Mouse (Mus musculus) embryonic facial prominence, embryonic 11.5 days (tissue): ENCODE results near the gene Tubgcp3. TPM values are rescaled to one million over a fixed set of nuclear protein-coding genes. Genes with fewer than 3 reads are reported as not detected.
A peak's percentile ranks its signal among the peaks of the same experiment; 100 is the strongest.

Source experiments
- ATAC-seq: fragments of 200-750 bp; cut with Nextera tagmentation; replicated peaks from 2 replicates; pipeline ENCODE4 v1.8.0; 2017; ENCODE audit warnings: low read depth; ENCODE audit not compliant: insufficient number of reproducible peaks, low FRiP score, low TSS enrichment
- DNase-seq: peaks from one replicate; pipeline ENCODE4 v3.0.0-alpha.2; 2015; ENCODE audit warnings: low spot score
- H3K27ac ChIP-seq: fragments of 300-500 bp; sonication (generic); replicated peaks from 2 replicates; pipeline ENCODE4 v1.5.1; 2014; ENCODE audit warnings: mild to moderate bottlenecking, low read depth, low read length, control low read depth
- H3K27me3 ChIP-seq: fragments of 300-500 bp; sonication (generic); 2 replicates; pipeline ENCODE4 v1.6.1; 2014; ENCODE audit warnings: mild to moderate bottlenecking, low read length, moderate library complexity, mixed read lengths; ENCODE audit not compliant: control insufficient read depth, insufficient read depth
- H3K36me3 ChIP-seq: fragments of 300-500 bp; sonication (generic); replicated peaks from 2 replicates; pipeline ENCODE4 v1.6.1; 2014; ENCODE audit warnings: low read depth, mild to moderate bottlenecking, low read length, moderate library complexity, mixed read lengths; ENCODE audit not compliant: control insufficient read depth, insufficient read depth
- H3K4me1 ChIP-seq: fragments of 300-500 bp; sonication (generic); 2 replicates; pipeline ENCODE4 v1.6.1; 2014; ENCODE audit warnings: low read length, mixed read lengths; ENCODE audit not compliant: control insufficient read depth, insufficient read depth
- H3K4me2 ChIP-seq: fragments of 300-500 bp; sonication (generic); 2 replicates; pipeline ENCODE4 v1.6.1; 2014; ENCODE audit warnings: low read depth, mild to moderate bottlenecking, control low read depth, low read length, moderate library complexity
- H3K4me3 ChIP-seq: fragments of 300-500 bp; sonication (generic); 2 replicates; pipeline ENCODE4 v1.5.1; 2014; ENCODE audit warnings: low read depth, low read length, control low read depth
- H3K9ac ChIP-seq: fragments of 300-500 bp; sonication (generic); replicated peaks from 2 replicates; pipeline ENCODE4 v1.6.1; 2014; ENCODE audit warnings: mild to moderate bottlenecking, control low read depth, low read length
- H3K9me3 ChIP-seq: fragments of 300-500 bp; sonication (generic); replicated peaks from 2 replicates; pipeline ENCODE4 v1.6.1; 2016; ENCODE audit warnings: mild to moderate bottlenecking, low read length, inconsistent platforms, mixed read lengths; ENCODE audit not compliant: control insufficient read depth
- WGBS: fragments of 180-500 bp; shearing (Covaris S2); extraction: QIAGEN DNeasy Blood & Tissue Kit; methylation state at CpG from one replicate; pipeline ENCODE4 v1.1.7; 2014; 5-methylcytosine and 5-hydroxymethylcytosine counted together
- polyA plus RNA-seq: library from polyadenylated mRNA; unstranded; fragments of >200 nt; fragmentation: Nextera tagmentation; extraction: Ambion mirVana; gene quantifications from 2 replicates; pipeline ENCODE4 v1.2.1, GENCODE M21; 2014

Gene Tubgcp3
- 56.4 and 56.6 TPM in 2 replicates for polyA plus RNA-seq

- 2% methylated on average over 65 of the region's 65 CpGs for WGBS
- DNase-seq, result peak; percentile 95
- H3K9ac ChIP-seq, result peak within 1 kb of the TSS; percentile 92
- peak within 1 kb of the TSS; percentile 47 for H3K27ac ChIP-seq
- H3K4me2 ChIP-seq, result peak within 1 kb of the TSS; percentile 86
- no peaks in the 10 kb centered on the region for H3K27me3 ChIP-seq
- no peaks in the 10 kb centered on the region for H3K36me3 ChIP-seq
- H3K4me3 ChIP-seq, result peak within 1 kb of the TSS; percentile 85
- H3K4me1 ChIP-seq, result no peaks in the 10 kb centered on the region
- no peaks in the 10 kb centered on the region for H3K9me3 ChIP-seq
- ATAC-seq, result peak; percentile 87
These were observed at the start of gene Tubgcp3 for GRCm38 (mm10) chr8:12672056-12672881. TSS of gene Tubgcp3 (minus strand) at chr8:12672248.

DNA sequence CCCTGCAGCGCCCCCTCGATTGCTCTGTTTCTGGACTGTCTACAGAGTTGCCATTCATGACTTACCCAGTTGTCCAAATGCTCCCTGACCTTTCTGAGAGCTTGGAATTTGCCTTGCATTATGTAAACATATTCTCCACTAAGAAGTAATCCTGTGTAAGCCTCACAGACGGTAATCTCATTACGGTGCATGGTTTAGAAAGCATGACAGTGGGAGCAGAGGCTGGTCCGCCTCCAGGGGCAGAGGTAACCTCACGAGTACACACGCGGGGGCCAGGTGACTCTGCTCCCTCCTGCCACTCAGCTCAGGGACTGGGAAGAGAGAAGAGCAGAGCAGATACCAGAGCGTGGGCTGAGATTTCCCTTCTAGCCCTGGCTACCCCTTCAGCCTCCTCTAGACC is 47.0 kb upstream of the Tubgcp3 start:
- ATAC-seq (no peak), DNase-seq (no peak)
- H3K9me3 ChIP-seq, result no peaks in the 10 kb centered on the region
- H3K4me3 ChIP-seq, result no peak overlapping the region
- no peaks in the 10 kb centered on the region for H3K27me3 ChIP-seq
- H3K9ac ChIP-seq, result no peak overlapping the region
- no peaks in the 10 kb centered on the region for H3K36me3 ChIP-seq
- H3K27ac ChIP-seq, result no peak overlapping the region
- H3K4me2 ChIP-seq, result no peak overlapping the region
- H3K4me1 ChIP-seq, result no peaks in the 10 kb centered on the region
- WGBS, result 62% methylated on average over 9 of the region's 9 CpGs

GRCm38 (mm10) chr8:12715861-12716585 is 44.0 kb upstream of the Tubgcp3 start:
- no peak overlapping the region for H3K4me2 ChIP-seq
- ATAC-seq (no peak), DNase-seq (no peak)
- H3K9ac ChIP-seq, result no peak overlapping the region
- H3K4me3 ChIP-seq, result no peak overlapping the region
- 87% methylated on average over 18 of the region's 18 CpGs for WGBS
- no peaks in the 10 kb centered on the region for H3K9me3 ChIP-seq
- H3K27me3 ChIP-seq, result no peaks in the 10 kb centered on the region
- H3K36me3 ChIP-seq, result no peaks in the 10 kb centered on the region
- H3K4me1 ChIP-seq, result no peaks in the 10 kb centered on the region
- H3K27ac ChIP-seq, result no peak overlapping the region

- Histone ChIP-seq H3K9ac (no peak overlapping the region), H3K27me3 (no peaks in the 10 kb centered on the region), H3K4me2 (no peak overlapping the region), H3K4me3 (no peak overlapping the region), H3K9me3 (no peaks in the 10 kb centered on the region), H3K4me1 (no peaks in the 10 kb centered on the region), H3K27ac (no peak overlapping the region), H3K36me3 (no peaks in the 10 kb centered on the region)
- DNase-seq (no peak), ATAC-seq (no peak)
- 80% methylated on average over 7 of the region's 7 CpGs for WGBS
These were observed 39.6 kb upstream of the Tubgcp3 start for GRCm38 (mm10) chr8:12711623-12712022.

DNA sequence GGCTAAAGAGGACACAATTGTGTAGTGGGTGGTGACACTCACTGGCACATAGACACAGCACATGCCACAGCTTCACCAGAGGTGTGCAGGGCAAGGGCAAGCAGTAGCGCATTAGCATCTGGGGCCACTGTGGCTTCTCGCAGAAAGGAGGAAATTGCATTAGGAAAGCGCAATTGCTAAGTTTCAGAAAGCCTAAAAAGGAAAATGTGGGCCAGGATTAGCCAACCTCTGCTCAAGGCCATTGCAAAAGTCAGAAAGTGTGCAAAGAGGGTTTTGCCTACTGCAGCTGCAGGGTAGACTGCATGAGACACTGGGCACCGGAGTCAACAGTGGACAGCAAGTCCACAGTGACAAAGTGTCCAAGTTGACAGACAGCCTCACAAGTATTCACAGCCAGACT is 31.5 kb upstream of the Tubgcp3 start:
- DNase-seq, result no peak
- Histone ChIP-seq H3K9me3 (no peaks in the 10 kb centered on the region), H3K27ac (no peak overlapping the region), H3K36me3 (no peaks in the 10 kb centered on the region), H3K27me3 (no peaks in the 10 kb centered on the region), H3K9ac (no peak overlapping the region), H3K4me2 (no peak overlapping the region), H3K4me3 (no peak overlapping the region), H3K4me1 (no peaks in the 10 kb centered on the region)
- 91% methylated on average over 4 of the region's 4 CpGs for WGBS
- no peak for ATAC-seq

GRCm38 (mm10) chr8:12702290-12702689 is 30.2 kb upstream of the Tubgcp3 start:
- WGBS, result 54% methylated on average over 8 of the region's 8 CpGs
- Histone ChIP-seq H3K36me3 (no peaks in the 10 kb centered on the region), H3K4me3 (no peak overlapping the region), H3K9ac (no peak overlapping the region), H3K27ac (no peak overlapping the region), H3K9me3 (no peaks in the 10 kb centered on the region), H3K4me1 (no peaks in the 10 kb centered on the region), H3K4me2 (no peak overlapping the region), H3K27me3 (no peaks in the 10 kb centered on the region)
- peak; percentile 13 for DNase-seq
- ATAC-seq, result no peak

GRCm38 (mm10) chr8:12698660-12699277 is 26.7 kb upstream of the Tubgcp3 start:
- no peak for DNase-seq
- Histone ChIP-seq H3K9me3 (no peaks in the 10 kb centered on the region), H3K4me2 (no peak overlapping the region), H3K27me3 (no peaks in the 10 kb centered on the region), H3K27ac (no peak overlapping the region), H3K4me3 (no peak overlapping the region), H3K9ac (no peak overlapping the region), H3K36me3 (no peaks in the 10 kb centered on the region), H3K4me1 (no peaks in the 10 kb centered on the region)
- WGBS, result 41% methylated on average over 3 of the region's 3 CpGs
- ATAC-seq, result no peak

DNA sequence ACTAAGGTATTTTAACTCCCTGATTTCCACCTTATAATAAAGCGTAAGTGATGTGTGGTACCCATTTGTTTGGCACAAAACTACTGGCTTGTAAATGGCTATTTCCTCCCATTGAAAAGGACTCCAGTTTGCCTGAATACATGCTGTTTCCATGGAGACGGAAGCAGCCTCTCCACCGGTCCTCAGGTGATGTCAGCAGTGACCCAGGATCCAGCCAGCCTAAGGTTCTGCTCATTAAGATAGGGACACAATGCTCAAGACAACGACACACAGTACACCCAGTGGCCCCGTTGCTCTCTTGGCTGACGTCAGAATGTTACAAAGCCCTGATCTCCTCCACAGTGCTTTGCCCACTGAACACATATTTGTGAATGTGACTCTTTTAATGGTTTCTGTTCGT is 16.8 kb upstream of the Tubgcp3 start:
- H3K36me3 ChIP-seq, result no peaks in the 10 kb centered on the region
- H3K4me2 ChIP-seq, result no peak overlapping the region
- no peak overlapping the region for H3K4me3 ChIP-seq
- 56% methylated on average over 7 of the region's 7 CpGs for WGBS
- no peak for ATAC-seq
- H3K27ac ChIP-seq, result no peak overlapping the region
- no peaks in the 10 kb centered on the region for H3K4me1 ChIP-seq
- no peak overlapping the region for H3K9ac ChIP-seq
- H3K27me3 ChIP-seq, result no peaks in the 10 kb centered on the region
- DNase-seq, result no peak
- H3K9me3 ChIP-seq, result no peaks in the 10 kb centered on the region
